Mouse (Mus musculus): Measurements from ENCODE around the gene Slc13a5. TPM values are rescaled to one million over a fixed set of nuclear protein-coding genes. Genes with fewer than 3 reads are reported as not detected.

Gene Slc13a5
- total RNA-seq, 2 experiments from 2014 or later: not detected

GRCm38 (mm10) chr11:72266207-72266959 is 639 bp downstream of the Slc13a5 start:
- peak; percentile 29 to 42 for DNase-seq (ENCODE audit: low spot score in 2 of 2)

- peak in 1 of 2 experiments; percentile 6 for DNase-seq (ENCODE audit: low spot score in 2 of 2)
These were observed 1.5 kb downstream of the Slc13a5 start for GRCm38 (mm10) chr11:72265483-72265882.

GRCm38 (mm10) chr11:72256441-72256840 is 10.6 kb downstream of the Slc13a5 start:
- no peak for DNase-seq (ENCODE audit: low spot score in 2 of 2)

GRCm38 (mm10) chr11:72255629-72256028 is 11.4 kb downstream of the Slc13a5 start:
- DNase-seq (ENCODE audit: low spot score in 2 of 2): no peak

GRCm38 (mm10) chr11:72245196-72245753 is 21.7 kb downstream of the Slc13a5 start:
- no peak for DNase-seq (ENCODE audit: low spot score in 2 of 2)

GRCm38 (mm10) chr11:72240062-72240860 is 26.8 kb downstream of the Slc13a5 start:
- no peak for DNase-seq (ENCODE audit: low spot score in 2 of 2)

GRCm38 (mm10) chr11:72234013-72234412 is 33.0 kb downstream of the Slc13a5 start:
- DNase-seq (ENCODE audit: low spot score in 2 of 2): no peak

GRCm38 (mm10) chr11:72232991-72233390 is 34.0 kb downstream of the Slc13a5 start:
- DNase-seq (ENCODE audit: low spot score in 2 of 2): no peak

GRCm38 (mm10) chr11:72232068-72232467 is 35.0 kb downstream of the Slc13a5 start:
- DNase-seq (ENCODE audit: low spot score in 2 of 2): no peak

- DNase-seq (ENCODE audit: low spot score in 2 of 2): no peak
These were observed 38.5 kb downstream of the Slc13a5 start for GRCm38 (mm10) chr11:72228513-72228912.

GRCm38 (mm10) chr11:72226901-72227300 is 40.1 kb downstream of the Slc13a5 start:
- no peak for DNase-seq (ENCODE audit: low spot score in 2 of 2)

- DNase-seq (ENCODE audit: low spot score in 2 of 2): no peak
These were observed 40.8 kb downstream of the Slc13a5 start for GRCm38 (mm10) chr11:72226020-72226791.

- peak; percentile 67 to 77 for DNase-seq (ENCODE audit: low spot score in 2 of 2)
These were observed 42.2 kb downstream of the Slc13a5 start for GRCm38 (mm10) chr11:72224865-72225264.

- no peak for DNase-seq (ENCODE audit: low spot score in 2 of 2)
These were observed 43.6 kb downstream of the Slc13a5 start for GRCm38 (mm10) chr11:72223414-72223813.

- peak; percentile 70 to 71 for DNase-seq (ENCODE audit: low spot score in 2 of 2)
These were observed 45.7 kb downstream of the Slc13a5 start for GRCm38 (mm10) chr11:72221278-72221677.

GRCm38 (mm10) chr11:72217116-72217515 is 49.9 kb downstream of the Slc13a5 start:
- DNase-seq (ENCODE audit: low spot score in 2 of 2): no peak

GRCm38 (mm10) chr11:72215410-72215797 is 51.6 kb downstream of the Slc13a5 start, which contains the start of gene Med31:
Med31 (minus strand) TSS chr11:72215592.
- DNase-seq (ENCODE audit: low spot score in 2 of 2): peak; percentile 70 to 72

GRCm38 (mm10) chr11:72214591-72215409 is 52.2 kb downstream of the Slc13a5 start:
- DNase-seq (ENCODE audit: low spot score in 2 of 2): peak; percentile 85 to 87

GRCm38 (mm10) chr11:72207834-72208377 is 59.1 kb downstream of the Slc13a5 start:
- DNase-seq (ENCODE audit: low spot score in 2 of 2): no peak

Measured in adrenal gland, adult 18-20 months (tissue).